Mouse (Mus musculus): ENCODE results near the gene Lgr5.

DNA sequence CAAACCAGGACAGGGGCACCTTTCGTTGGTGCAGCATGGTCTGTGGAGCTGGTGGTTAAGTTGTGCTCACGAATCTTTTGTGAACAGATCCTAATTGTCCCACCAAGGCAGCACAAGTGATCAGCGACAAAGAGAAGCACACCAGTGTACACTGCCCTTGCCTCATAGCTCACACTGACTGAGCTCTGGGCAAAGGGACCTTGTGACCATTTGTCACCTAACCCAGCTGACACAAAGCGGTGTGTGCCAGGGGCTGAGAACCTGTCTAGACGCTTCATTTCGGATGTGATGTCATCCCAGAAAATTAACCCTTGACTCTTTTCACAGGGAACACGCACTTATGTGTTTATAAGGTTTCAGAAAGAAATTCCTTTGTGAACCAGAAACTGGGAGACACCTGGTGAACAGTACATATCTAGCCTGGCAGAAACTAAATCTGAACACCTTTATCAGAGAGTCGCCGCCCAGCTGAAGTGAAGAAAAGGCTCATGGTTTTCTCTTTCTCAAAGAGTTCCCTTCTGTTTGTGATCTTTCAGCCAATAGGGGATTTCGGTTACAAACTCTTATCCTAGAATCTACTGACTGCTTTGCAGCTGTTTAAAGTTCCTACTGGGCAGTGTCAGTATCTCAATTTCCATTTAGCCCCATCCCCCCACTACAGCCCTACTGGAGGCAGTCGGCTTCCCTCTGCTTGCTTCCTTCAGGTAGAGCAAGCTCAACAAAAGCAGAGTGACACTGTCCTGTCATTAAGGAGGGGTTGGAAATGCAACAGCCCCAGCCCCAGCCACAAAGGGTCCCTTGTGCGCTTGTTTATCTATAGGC is 94.4 kb downstream of the Lgr5 start:
- no peak for TF ChIP-seq EP300 (IDR thresholded peaks at IDR 0.05; ENCODE audit: low read depth)
- TF ChIP-seq CTCF (IDR thresholded peaks at IDR 0.05; ENCODE audit: low read depth): no peak

Measured in liver, postnatal 0 days (tissue).